Mouse (Mus musculus): Measurements from ENCODE around the gene Id2.
A peak's percentile ranks its signal among the peaks of the same experiment; 100 is the strongest.

- TF ChIP-seq POLR2A (IDR thresholded peaks at IDR 0.05; ENCODE audit: extremely low read depth, insufficient read depth, low read length) (peak; percentile 51; the same call in 1 of the 2 replicates), CTCF (IDR thresholded peaks at IDR 0.05; ENCODE audit: low read depth, low read length) (no peak)
These were observed 4.2 kb downstream of the Id2 start for GRCm38 (mm10) chr12:25092751-25093211.

Measured in liver, adult 2 months (tissue).